Mouse (Mus musculus) midbrain, embryonic 11.5 days (tissue): ENCODE data around the gene Zpbp2. TPM values are rescaled to one million over a fixed set of nuclear protein-coding genes. Genes with fewer than 3 reads are reported as not detected.

ENCODE experiments used
- ATAC-seq: fragments of 200-750 bp; cut with Nextera tagmentation; 2 replicates; pipeline ENCODE4 v1.8.0; 2017; ENCODE audit warnings: moderate TSS enrichment, moderate library complexity; ENCODE audit not compliant: low FRiP score
- DNase-seq: peaks from one replicate; pipeline ENCODE4 v3.0.0; 2015; ENCODE audit warnings: low spot score; ENCODE audit errors: missing footprints
- H3K27ac ChIP-seq: fragments of 300-500 bp; sonication (generic); 2 replicates; pipeline ENCODE4 v1.5.1; 2014; ENCODE audit warnings: low read depth, low read length
- H3K27me3 ChIP-seq: fragments of 300-500 bp; sonication (generic); 2 replicates; pipeline ENCODE4 v1.6.1; 2014; ENCODE audit warnings: mild to moderate bottlenecking, low read length, moderate library complexity, mixed read lengths; ENCODE audit not compliant: control insufficient read depth, insufficient read depth
- H3K36me3 ChIP-seq: fragments of 300-500 bp; sonication (generic); 2 replicates; pipeline ENCODE4 v1.6.1; 2014; ENCODE audit warnings: mild to moderate bottlenecking, low read length, moderate library complexity, mixed read lengths; ENCODE audit not compliant: control insufficient read depth, insufficient read depth
- H3K4me1 ChIP-seq: fragments of 300-500 bp; sonication (generic); 2 replicates; pipeline ENCODE4 v1.6.1; 2014; ENCODE audit warnings: low read length; ENCODE audit not compliant: control insufficient read depth, insufficient read depth
- H3K4me2 ChIP-seq: fragments of 300-500 bp; sonication (generic); 2 replicates; pipeline ENCODE4 v1.6.1; 2014; ENCODE audit warnings: mild to moderate bottlenecking, moderate library complexity
- H3K4me3 ChIP-seq: fragments of 300-500 bp; sonication (generic); 2 replicates; pipeline ENCODE4 v1.5.1; 2014; ENCODE audit warnings: low read depth, low read length
- H3K9ac ChIP-seq: fragments of 300-500 bp; sonication (generic); 2 replicates; pipeline ENCODE4 v1.6.1; 2014; ENCODE audit warnings: low read length
- H3K9me3 ChIP-seq: fragments of 300-500 bp; sonication (generic); 2 replicates; pipeline ENCODE4 v1.6.1; 2016; ENCODE audit warnings: low read length; ENCODE audit not compliant: control insufficient read depth
- WGBS: fragments of 180-500 bp; shearing (Covaris S2); extraction: QIAGEN DNeasy Blood & Tissue Kit; methylation state at CpG from one replicate; pipeline ENCODE4 v1.1.7; 2014; 5-methylcytosine and 5-hydroxymethylcytosine counted together
- polyA plus RNA-seq: library from polyadenylated mRNA; unstranded; fragments of >200 nt; fragmentation: Nextera tagmentation; extraction: Ambion mirVana; gene quantifications from 2 replicates; pipeline ENCODE4 v1.2.1, GENCODE M21; 2014

Zpbp2 gene
- polyA plus RNA-seq, 1 experiment from 2014 or later = 0.23 TPM

GRCm38 (mm10) chr11:98577776-98578175, 26.9 kb downstream of the Zpbp2 start:
- H3K27ac ChIP-seq = no peak overlapping the region
- no peaks in the 10 kb centered on the region for H3K9me3 ChIP-seq
- peaks cover under 1% of the 10 kb centered on the region; the same call in 1 of the 2 replicates for H3K36me3 ChIP-seq
- no peaks in the 10 kb centered on the region for H3K27me3 ChIP-seq
- ATAC-seq (no peak), DNase-seq (no peak)
- 88% methylated on average over 5 of the region's 5 CpGs for WGBS
- H3K4me3 ChIP-seq = no peak overlapping the region
- no peak overlapping the region for H3K4me2 ChIP-seq
- H3K4me1 ChIP-seq = no peaks in the 10 kb centered on the region
- no peak overlapping the region for H3K9ac ChIP-seq

- DNase-seq = no peak
- H3K4me2 ChIP-seq = no peak overlapping the region
- H3K4me3 ChIP-seq = no peak overlapping the region
- H3K27me3 ChIP-seq = no peaks in the 10 kb centered on the region
- no peak overlapping the region for H3K9ac ChIP-seq
- peak overlapping the region; percentile 20; the same call in 1 of the 2 replicates for H3K27ac ChIP-seq
- peaks cover 3% of the 10 kb centered on the region; the same call in 1 of the 2 replicates for H3K4me1 ChIP-seq
- no peak for ATAC-seq
- no peaks in the 10 kb centered on the region for H3K9me3 ChIP-seq
- peaks cover 2% of the 10 kb centered on the region; the same call in 1 of the 2 replicates for H3K36me3 ChIP-seq
- WGBS = 71% methylated on average over 16 of the region's 16 CpGs
Measured at GRCm38 (mm10) chr11:98580301-98581121, 29.6 kb downstream of the Zpbp2 start.

DNA sequence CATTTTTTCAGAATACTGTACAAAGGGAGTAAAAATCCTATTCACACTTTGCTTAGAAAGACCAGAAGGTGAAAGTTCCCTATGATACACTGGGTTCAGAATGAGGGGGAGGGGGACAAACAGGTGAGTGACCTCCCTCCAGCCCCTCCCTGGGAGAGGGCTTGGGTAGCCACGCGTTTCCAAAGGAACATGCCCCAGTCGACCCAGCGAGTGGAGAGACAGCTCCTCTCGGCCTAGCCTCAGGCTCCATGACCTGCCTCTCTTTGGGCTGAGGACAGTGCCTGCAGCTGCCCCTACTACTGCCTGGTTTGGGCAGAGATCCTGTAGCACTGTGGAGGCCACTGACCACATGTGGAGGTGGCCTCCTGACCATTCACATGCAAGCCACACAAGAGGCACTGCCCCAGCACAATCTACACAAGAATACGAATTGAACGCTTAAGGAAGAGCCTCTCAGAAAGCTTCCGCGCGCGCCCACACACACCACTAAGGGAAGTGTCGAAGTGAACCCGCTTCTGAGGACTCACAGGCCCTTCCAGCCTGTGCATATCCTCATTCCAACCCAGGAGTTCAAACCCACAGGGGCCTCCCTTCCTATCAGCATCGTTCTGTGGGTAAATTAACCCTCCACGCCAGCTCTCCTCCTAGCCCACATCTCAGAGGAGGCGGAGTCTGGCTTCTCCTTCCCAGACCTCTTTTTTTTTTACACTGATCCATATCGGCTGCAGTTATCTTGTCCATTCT, 30.6 kb downstream of the Zpbp2 start:
- Histone ChIP-seq H3K9me3 (no peaks in the 10 kb centered on the region), H3K4me1 (peaks cover 12% of the 10 kb centered on the region)
- 63% methylated on average over 17 of the region's 17 CpGs for WGBS

GRCm38 (mm10) chr11:98582030-98582388, 31.1 kb downstream of the Zpbp2 start:
- WGBS = 76% methylated on average over 8 of the region's 8 CpGs
- Histone ChIP-seq H3K4me1 (peaks cover 14% of the 10 kb centered on the region), H3K27me3 (no peaks in the 10 kb centered on the region), H3K36me3 (peaks cover 2% of the 10 kb centered on the region; the same call in 1 of the 2 replicates), H3K9me3 (no peaks in the 10 kb centered on the region), H3K27ac (no peak overlapping the region), H3K4me3 (no peak overlapping the region), H3K4me2 (peak overlapping the region; percentile 13; the same call in 1 of the 2 replicates), H3K9ac (no peak overlapping the region)
- no peak for ATAC-seq
- DNase-seq = no peak

More for the DNA sequence above, 30.6 kb downstream of the Zpbp2 start:
- H3K4me3 ChIP-seq = no peak overlapping the region
- DNase-seq (no peak), ATAC-seq (no peak)
- H3K4me2 ChIP-seq = no peak overlapping the region
- H3K36me3 ChIP-seq = peaks cover 2% of the 10 kb centered on the region; the same call in 1 of the 2 replicates
- H3K27me3 ChIP-seq = no peaks in the 10 kb centered on the region
- H3K27ac ChIP-seq = no peak overlapping the region
- no peak overlapping the region for H3K9ac ChIP-seq

GRCm38 (mm10) chr11:98582551-98583264, 31.8 kb downstream of the Zpbp2 start:
- Histone ChIP-seq H3K9ac (no peak overlapping the region), H3K4me2 (no peak overlapping the region), H3K27ac (no peak overlapping the region), H3K27me3 (no peaks in the 10 kb centered on the region), H3K36me3 (peaks cover 2% of the 10 kb centered on the region; the same call in 1 of the 2 replicates), H3K4me3 (no peak overlapping the region), H3K9me3 (no peaks in the 10 kb centered on the region), H3K4me1 (peaks cover 17% of the 10 kb centered on the region)
- 90% methylated on average over 12 of the region's 12 CpGs for WGBS
- DNase-seq (no peak), ATAC-seq (no peak)

DNA sequence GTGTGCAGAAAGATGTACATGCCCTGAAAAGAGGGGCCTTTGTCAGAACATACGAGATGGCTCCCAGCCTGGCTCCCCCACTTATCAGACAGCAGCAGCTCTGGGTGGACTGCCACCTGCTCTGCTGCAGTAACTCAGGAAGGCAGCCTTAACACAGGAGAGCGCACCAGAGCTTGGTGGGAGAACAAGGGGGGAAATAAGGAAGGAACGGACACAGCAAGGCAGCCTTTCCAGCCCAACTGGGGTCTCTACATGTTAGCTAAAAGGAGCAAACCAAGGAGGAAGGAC, 32.3 kb downstream of the Zpbp2 start:
- Histone ChIP-seq H3K4me2 (no peak overlapping the region), H3K4me3 (no peak overlapping the region), H3K4me1 (peaks cover 22% of the 10 kb centered on the region), H3K27ac (no peak overlapping the region), H3K27me3 (no peaks in the 10 kb centered on the region), H3K36me3 (peaks cover 2% of the 10 kb centered on the region; the same call in 1 of the 2 replicates), H3K9me3 (no peaks in the 10 kb centered on the region), H3K9ac (no peak overlapping the region)
- DNase-seq (no peak), ATAC-seq (no peak)
- WGBS = 88% methylated on average over 3 of the region's 3 CpGs

GRCm38 (mm10) chr11:98583571-98583970, 32.7 kb downstream of the Zpbp2 start:
- H3K9me3 ChIP-seq = no peaks in the 10 kb centered on the region
- H3K9ac ChIP-seq = no peak overlapping the region
- H3K36me3 ChIP-seq = peaks cover 2% of the 10 kb centered on the region; the same call in 1 of the 2 replicates
- H3K27me3 ChIP-seq = no peaks in the 10 kb centered on the region
- DNase-seq (no peak), ATAC-seq (no peak)
- no peak overlapping the region for H3K4me2 ChIP-seq
- H3K27ac ChIP-seq = no peak overlapping the region
- H3K4me3 ChIP-seq = no peak overlapping the region
- peaks cover 24% of the 10 kb centered on the region for H3K4me1 ChIP-seq
- 36% methylated on average over 3 of the region's 3 CpGs for WGBS

DNA sequence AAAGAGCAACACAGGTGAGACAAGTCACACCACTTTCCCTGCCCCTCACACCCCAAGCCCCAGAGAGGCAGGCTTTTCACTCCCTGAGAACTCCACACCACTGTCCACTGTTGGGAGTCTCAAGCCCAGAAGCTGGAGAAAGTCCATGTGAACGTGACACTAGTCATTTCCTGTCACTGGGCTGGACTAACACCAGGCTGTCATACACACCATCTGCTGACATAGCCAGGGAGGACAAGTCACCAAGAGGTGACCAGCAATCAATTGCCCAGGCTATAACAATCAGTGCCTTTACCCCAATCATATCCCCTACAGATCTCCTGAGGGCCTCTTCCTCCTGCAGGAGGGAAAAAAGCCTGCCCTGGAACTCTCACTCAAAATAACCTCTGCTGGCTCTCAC, 33.2 kb downstream of the Zpbp2 start:
- Histone ChIP-seq H3K27me3 (no peaks in the 10 kb centered on the region), H3K9me3 (no peaks in the 10 kb centered on the region), H3K4me2 (no peak overlapping the region), H3K9ac (no peak overlapping the region), H3K36me3 (peaks cover 2% of the 10 kb centered on the region; the same call in 1 of the 2 replicates), H3K4me1 (peaks cover 24% of the 10 kb centered on the region), H3K4me3 (no peak overlapping the region), H3K27ac (no peak overlapping the region)
- DNase-seq (no peak), ATAC-seq (no peak)
- WGBS = 63% methylated on average over 1 of the region's 1 CpGs
